Mouse (Mus musculus) activated CD4-positive, CD25-positive, alpha-beta regulatory T cell, adult 4 months (primary cell): ENCODE results near the gene 4930469K13Rik. TPM values are rescaled to one million over a fixed set of nuclear protein-coding genes. Genes with fewer than 3 reads are reported as not detected.
A peak's percentile ranks its signal among the peaks of the same experiment; 100 is the strongest.

Source experiments
- ATAC-seq: one replicate; pipeline ENCODE4 v1.8.0; 2017
- polyA plus RNA-seq, 2 experiments: library from polyadenylated mRNA; unstranded; fragments of 100-300 nt; shearing (Covaris generic); gene quantifications; one replicate each; pipeline ENCODE4 v1.2.1; 2017

4930469K13Rik gene
- polyA plus RNA-seq, 2 experiments from 2014 or later = 4.4 to 9.0 TPM

- ATAC-seq = no peak
Observed at GRCm38 (mm10) chr11:33980146-33980545, 118.2 kb downstream of the 4930469K13Rik start.

- ATAC-seq = no peak
Observed at GRCm38 (mm10) chr11:33975121-33975520, 123.2 kb downstream of the 4930469K13Rik start.

- ATAC-seq = no peak
Observed at GRCm38 (mm10) chr11:33974341-33975040, 123.9 kb downstream of the 4930469K13Rik start.

GRCm38 (mm10) chr11:33972114-33972513 is 126.2 kb downstream of the 4930469K13Rik start:
- ATAC-seq = no peak

- no peak for ATAC-seq
Observed at GRCm38 (mm10) chr11:33969199-33969598, 129.2 kb downstream of the 4930469K13Rik start.

GRCm38 (mm10) chr11:33967708-33968107 is 130.6 kb downstream of the 4930469K13Rik start:
- no peak for ATAC-seq

- no peak for ATAC-seq
Observed at GRCm38 (mm10) chr11:33965380-33965779, 133.0 kb downstream of the 4930469K13Rik start.

GRCm38 (mm10) chr11:33962688-33963407 is 135.5 kb downstream of the 4930469K13Rik start, which contains the start of gene Kcnmb1:
TSS of gene Kcnmb1 (plus strand) at chr11:33963013.
- ATAC-seq = no peak

- ATAC-seq = no peak
Observed at GRCm38 (mm10) chr11:33962178-33962577, 136.2 kb downstream of the 4930469K13Rik start.

GRCm38 (mm10) chr11:33958713-33959112 is 139.6 kb downstream of the 4930469K13Rik start:
- no peak for ATAC-seq

- ATAC-seq = no peak
Observed at GRCm38 (mm10) chr11:33957595-33957994, 140.8 kb downstream of the 4930469K13Rik start.

GRCm38 (mm10) chr11:33956623-33957022 is 141.7 kb downstream of the 4930469K13Rik start:
- no peak for ATAC-seq

- ATAC-seq = no peak
Observed at GRCm38 (mm10) chr11:33955982-33956381, 142.4 kb downstream of the 4930469K13Rik start.

GRCm38 (mm10) chr11:33951684-33952625 is 146.4 kb downstream of the 4930469K13Rik start:
- ATAC-seq = no peak

GRCm38 (mm10) chr11:33951155-33951554 is 147.2 kb downstream of the 4930469K13Rik start:
- ATAC-seq = no peak

GRCm38 (mm10) chr11:33946501-33946900 is 151.9 kb downstream of the 4930469K13Rik start:
- ATAC-seq = no peak

GRCm38 (mm10) chr11:33944786-33945328 is 153.5 kb downstream of the 4930469K13Rik start:
- ATAC-seq = no peak

GRCm38 (mm10) chr11:33944067-33944785 is 154.1 kb downstream of the 4930469K13Rik start:
- ATAC-seq = no peak

- no peak for ATAC-seq
Observed at GRCm38 (mm10) chr11:33943565-33943964, 154.8 kb downstream of the 4930469K13Rik start.

- ATAC-seq = peak; percentile 58
Observed at GRCm38 (mm10) chr11:33939456-33940113, 158.8 kb downstream of the 4930469K13Rik start.
